Mouse (Mus musculus) gastrocnemius, postnatal 36 days (tissue): Measurements from ENCODE around the gene Plvap. TPM values are rescaled to one million over a fixed set of nuclear protein-coding genes. Genes with fewer than 3 reads are reported as not detected.

Source experiments
- DNase-seq, 2 experiments: peaks; one replicate each; pipeline ENCODE4 v3.0.0; 2022
- intact Hi-C: fragments of 180-260 bp; cut with DNase I; formaldehyde crosslinking; loops from one replicate; pipeline ENCODE4 v1.15.1; 2025
- total RNA-seq, 2 experiments: library from RNA; stranded (reverse); gene quantifications; 2 replicates each; pipeline ENCODE4 v1.2.3; 2021

Plvap gene
- total RNA-seq, 2 experiments from 2014 or later, result 5.6 to 9.3 TPM

- intact Hi-C loops, result no loop called here
Measured at GRCm38 (mm10) chr8:71451337-71451736, 60.2 kb downstream of the Plvap start.

More at GRCm38 (mm10) chr8:71451337-71451736, 60.2 kb downstream of the Plvap start:
- DNase-seq, result peak in 1 of 2 experiments; percentile 4

Other genes with a start within 250 kb of the Plvap start
- 1 to 10 TPM; 8.8 to 9.3 TPM for gene Myo9b, start 239.0 kb downstream of the Plvap start, total RNA-seq
- 1 to 10 TPM; 5.3 to 6.3 TPM for gene Haus8, start 238.8 kb downstream of the Plvap start, total RNA-seq
- 10 to 100 TPM; 75.4 to 96.2 TPM for gene Use1, start 144.9 kb downstream of the Plvap start, total RNA-seq
- gene Ocel1, start 140.5 kb downstream of the Plvap start, total RNA-seq, result 1 to 10 TPM; 5.1 to 7.5 TPM
- 10 to 100 TPM; 20.9 to 21.5 TPM for gene Nr2f6, start 129.8 kb downstream of the Plvap start, total RNA-seq
- 1 to 10 TPM; 6.4 to 8.1 TPM for gene Ushbp1, start 116.0 kb downstream of the Plvap start, total RNA-seq
- gene Babam1, start 114.9 kb downstream of the Plvap start, total RNA-seq, result 10 to 100 TPM; 60.1 to 68.3 TPM
- gene Ankle1, start 105.7 kb downstream of the Plvap start, total RNA-seq, result under 1 TPM; 0.12 to 0.46 TPM
- 10 to 100 TPM; 19.3 to 26.9 TPM for gene Abhd8, start 48.1 kb downstream of the Plvap start, total RNA-seq
- gene Mrpl34, start 46.8 kb downstream of the Plvap start, total RNA-seq, result 10 to 100 TPM; 66.7 to 67.1 TPM
- 10 to 100 TPM; 20.4 to 27.6 TPM for gene Dda1, start 42.6 kb downstream of the Plvap start, total RNA-seq
- gene Ano8, start 25.8 kb downstream of the Plvap start, total RNA-seq, result 10 to 100 TPM; 13.8 to 16.0 TPM
- gene Gtpbp3, start 23.6 kb downstream of the Plvap start, total RNA-seq, result 10 to 100 TPM in 1 of 2 experiments, 1 to 10 TPM in 1; 8.0 to 10.5 TPM
- not detected for gene Ccdc194, start 14.0 kb upstream of the Plvap start, total RNA-seq
- 1 to 10 TPM; 7.6 to 9.9 TPM for gene Bst2, start 25.7 kb upstream of the Plvap start, total RNA-seq
- gene Mvb12a, start 31.2 kb upstream of the Plvap start, total RNA-seq, result 10 to 100 TPM; 20.8 to 24.8 TPM
- under 1 TPM in 1 of 2 experiments, not detected in 1; 0.15 TPM for gene Tmem221, start 47.1 kb upstream of the Plvap start, total RNA-seq
- under 1 TPM; 0.10 TPM for gene Nxnl1, start 54.8 kb upstream of the Plvap start, total RNA-seq
- gene Slc27a1, start 57.1 kb upstream of the Plvap start, total RNA-seq, result 10 to 100 TPM; 55.9 to 77.1 TPM
- gene Pgls, start 80.4 kb upstream of the Plvap start, total RNA-seq, result 10 to 100 TPM; 25.6 to 26.1 TPM
- under 1 TPM; 0.71 to 0.76 TPM for gene Fam129c, start 85.9 kb upstream of the Plvap start, total RNA-seq
- 10 to 100 TPM; 33.0 to 35.6 TPM for gene Colgalt1, start 99.2 kb upstream of the Plvap start, total RNA-seq
- gene Unc13a, start 160.0 kb upstream of the Plvap start, total RNA-seq, result not detected
- 1 to 10 TPM; 1.8 TPM for gene Jak3, start 164.5 kb upstream of the Plvap start, total RNA-seq
- 1 to 10 TPM; 1.0 to 1.2 TPM for gene Insl3, start 177.5 kb upstream of the Plvap start, total RNA-seq
- gene B3gnt3, start 190.0 kb upstream of the Plvap start, total RNA-seq, result 1 to 10 TPM; 2.1 to 2.6 TPM
- gene Fcho1, start 214.0 kb upstream of the Plvap start, total RNA-seq, result 1 to 10 TPM in 1 of 2 experiments, not detected in 1; 1.4 TPM